Mouse (Mus musculus) small intestine, adult 2 months (tissue): Measurements from ENCODE around the gene Eef1akmt3. TPM values are rescaled to one million over a fixed set of nuclear protein-coding genes. Genes with fewer than 3 reads are reported as not detected.
A peak's percentile ranks its signal among the peaks of the same experiment; 100 is the strongest.

Source experiments
- H3K27ac ChIP-seq: fragments of 200-500 bp; 2 replicates; pipeline ENCODE4 v1.5.1; 2012; ENCODE audit warnings: low read depth, low read length, control low read depth, inconsistent platforms; ENCODE audit not compliant: insufficient read depth
- H3K27me3 ChIP-seq: fragments of 200-500 bp; 2 replicates; pipeline ENCODE4 v1.6.1; 2012; ENCODE audit warnings: mild to moderate bottlenecking, moderate library complexity, low read length, inconsistent platforms; ENCODE audit not compliant: control insufficient read depth, insufficient read depth
- H3K36me3 ChIP-seq: fragments of 200-500 bp; 2 replicates; pipeline ENCODE4 v1.6.1; 2012; ENCODE audit warnings: mild to moderate bottlenecking, low read length, control low read depth, inconsistent platforms; ENCODE audit not compliant: control insufficient read depth, insufficient read depth
- H3K4me1 ChIP-seq: fragments of 200-500 bp; 2 replicates; pipeline ENCODE4 v1.6.1; 2012; ENCODE audit warnings: low read length, inconsistent platforms, mixed read lengths; ENCODE audit not compliant: control insufficient read depth, insufficient read depth, insufficient read length
- H3K4me3 ChIP-seq: fragments of 200-500 bp; 2 replicates; pipeline ENCODE4 v1.5.1; 2012; ENCODE audit warnings: low read depth, mild to moderate bottlenecking, control low read depth, inconsistent platforms, low read length, moderate library complexity
- CTCF ChIP-seq: fragments of 200-500 bp; IDR thresholded peaks from 2 replicates; pipeline ENCODE4 v1.5.1; 2012; ENCODE audit warnings: low read depth, mild to moderate bottlenecking, control low read depth, inconsistent platforms, low read length, moderate library complexity, mixed read lengths; ENCODE audit not compliant: insufficient replicate concordance, insufficient read length; ENCODE audit errors: extremely low read depth
- POLR2A ChIP-seq: fragments of 200-500 bp; IDR thresholded peaks from 2 replicates; pipeline ENCODE4 v1.6.1; 2012; ENCODE audit warnings: low read depth, mild to moderate bottlenecking, control low read depth, inconsistent platforms, low read length, moderate library complexity
- WGBS: fragments of 180-500 bp; shearing (Covaris S2); methylation state at CpG from one replicate; pipeline ENCODE4 v1.1.7; 2018; 5-methylcytosine and 5-hydroxymethylcytosine counted together
- polyA plus RNA-seq: library from polyadenylated mRNA; depleted of rRNA; stranded (reverse); fragments of >200 nt; gene quantifications from 2 replicates; pipeline ENCODE4 v1.2.3, GENCODE M21; 2012

The Eef1akmt3 gene
- polyA plus RNA-seq, 1 experiment = 1.2 TPM

GRCm38 (mm10) chr10:127080901-127081780 is 39.8 kb upstream of the Eef1akmt3 start:
- no peaks in the 10 kb centered on the region for H3K36me3 ChIP-seq
- peaks cover 15% of the 10 kb centered on the region for H3K4me1 ChIP-seq
- TF ChIP-seq POLR2A (no peak; the same call in 1 of the 2 replicates), CTCF (no peak)
- peaks cover 42% of the 10 kb centered on the region for H3K27me3 ChIP-seq
- no peak overlapping the region for H3K27ac ChIP-seq
- H3K4me3 ChIP-seq = peak overlapping the region; percentile 20
- 14% methylated on average over 48 of the region's 48 CpGs for WGBS

GRCm38 (mm10) chr10:127079665-127080391 is 38.5 kb upstream of the Eef1akmt3 start:
- 18% methylated on average over 70 of the region's 70 CpGs for WGBS
- no peak for TF ChIP-seq POLR2A
- TF ChIP-seq CTCF = no peak
- no peak overlapping the region for H3K27ac ChIP-seq
- no peaks in the 10 kb centered on the region for H3K36me3 ChIP-seq
- H3K4me1 ChIP-seq = peaks cover 15% of the 10 kb centered on the region
- peak overlapping the region; percentile 51 for H3K4me3 ChIP-seq
- H3K27me3 ChIP-seq = peaks cover 42% of the 10 kb centered on the region

DNA sequence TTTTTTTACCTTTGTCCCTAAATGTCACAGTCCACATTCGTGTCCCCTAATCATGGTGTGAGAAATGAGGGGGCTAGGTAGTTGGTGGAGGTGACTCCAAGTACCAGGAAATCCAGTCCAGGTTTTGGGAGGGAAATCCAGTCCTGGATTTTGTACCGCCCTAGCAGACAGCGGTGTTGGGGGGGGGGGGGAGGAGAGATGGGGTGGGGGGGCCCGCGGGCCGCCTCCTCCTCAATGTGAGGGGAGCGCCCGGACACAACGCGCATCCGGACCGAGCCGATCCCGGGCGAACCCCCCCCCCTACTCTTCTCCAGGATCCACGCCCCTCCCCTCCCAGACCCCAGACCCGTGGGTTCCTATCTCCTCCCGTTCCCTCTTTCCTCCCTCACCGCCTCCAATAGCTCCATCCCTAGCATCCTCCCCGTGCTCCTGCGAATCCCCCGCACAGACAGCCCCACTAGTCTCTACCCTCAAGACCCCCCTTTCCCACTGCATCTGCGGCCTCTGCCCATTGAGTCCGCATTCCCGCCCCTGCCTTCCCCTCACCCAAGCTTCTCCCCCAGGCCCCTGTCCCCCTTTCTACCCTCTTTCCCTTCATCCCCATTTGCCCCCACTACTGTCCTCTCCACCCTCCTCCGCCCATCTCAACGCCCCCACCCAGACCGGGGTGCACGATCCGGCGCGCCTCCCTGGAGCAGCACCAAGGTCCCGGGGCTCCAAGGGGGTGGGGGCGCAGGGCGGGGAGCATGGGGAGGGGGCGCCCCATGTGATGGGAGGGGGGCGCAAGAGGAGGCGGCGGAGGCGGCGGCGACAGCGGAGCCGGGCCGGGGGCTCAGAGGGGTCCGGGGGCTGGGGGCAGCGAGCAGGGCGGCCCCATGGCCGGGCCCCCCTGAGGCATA is 37.6 kb upstream of the Eef1akmt3 start:
- Histone ChIP-seq H3K4me3 (peak overlapping the region; percentile 51), H3K27ac (no peak overlapping the region), H3K27me3 (peaks cover 42% of the 10 kb centered on the region), H3K4me1 (peaks cover 15% of the 10 kb centered on the region), H3K36me3 (no peaks in the 10 kb centered on the region)
- TF ChIP-seq POLR2A (no peak), CTCF (no peak)
- 12% methylated on average over 49 of the region's 49 CpGs for WGBS

- Histone ChIP-seq H3K4me3 (no peak overlapping the region), H3K4me1 (peaks cover 15% of the 10 kb centered on the region), H3K36me3 (no peaks in the 10 kb centered on the region), H3K27ac (no peak overlapping the region), H3K27me3 (peaks cover 42% of the 10 kb centered on the region)
- TF ChIP-seq CTCF (no peak), POLR2A (no peak)
- WGBS = 10% methylated on average over 12 of the region's 12 CpGs
These were observed 36.8 kb upstream of the Eef1akmt3 start for GRCm38 (mm10) chr10:127078001-127078676.

GRCm38 (mm10) chr10:127077515-127077914 is 36.2 kb upstream of the Eef1akmt3 start:
- WGBS = 18% methylated on average over 10 of the region's 10 CpGs
- Histone ChIP-seq H3K4me1 (peaks cover 11% of the 10 kb centered on the region), H3K4me3 (no peak overlapping the region), H3K27ac (no peak overlapping the region), H3K36me3 (no peaks in the 10 kb centered on the region), H3K27me3 (peaks cover 42% of the 10 kb centered on the region)
- TF ChIP-seq POLR2A = no peak
- no peak for TF ChIP-seq CTCF

GRCm38 (mm10) chr10:127076082-127076481 is 34.8 kb upstream of the Eef1akmt3 start:
- Histone ChIP-seq H3K36me3 (no peaks in the 10 kb centered on the region), H3K27me3 (peaks cover 36% of the 10 kb centered on the region), H3K27ac (no peak overlapping the region), H3K4me1 (peaks cover 9% of the 10 kb centered on the region; the same call in 1 of the 2 replicates), H3K4me3 (peak overlapping the region; percentile 53)
- WGBS = 39% methylated on average over 4 of the region's 4 CpGs
- TF ChIP-seq POLR2A = no peak
- no peak for TF ChIP-seq CTCF
